Mouse (Mus musculus) neural tube, embryonic 10.5 days (tissue): ENCODE measurements around the gene Gpr27.

Experiments
- DNase-seq: peaks from one replicate; pipeline ENCODE4 v3.0.0-alpha.2; 2017; ENCODE audit warnings: low spot score; ENCODE audit errors: extremely low spot score

Gpr27 gene

GRCm38 (mm10) chr6:99674482-99674881 is 18.0 kb upstream of the Gpr27 start:
- DNase-seq, result no peak

- no peak for DNase-seq
These were observed 15.2 kb upstream of the Gpr27 start for GRCm38 (mm10) chr6:99677325-99677724.

- no peak for DNase-seq
These were observed 14.4 kb upstream of the Gpr27 start for GRCm38 (mm10) chr6:99678108-99678507.

- no peak for DNase-seq
These were observed 8.5 kb upstream of the Gpr27 start for GRCm38 (mm10) chr6:99683974-99684373.

GRCm38 (mm10) chr6:99684899-99685298 is 7.6 kb upstream of the Gpr27 start:
- DNase-seq, result no peak

- DNase-seq, result no peak
These were observed 4.0 kb upstream of the Gpr27 start for GRCm38 (mm10) chr6:99688513-99688912.

GRCm38 (mm10) chr6:99691666-99692205 is 743 bp upstream of the Gpr27 start:
- no peak for DNase-seq

GRCm38 (mm10) chr6:99692916-99693841 is 700 bp downstream of the Gpr27 start:
- peak; percentile 68 for DNase-seq

- DNase-seq, result no peak
These were observed 8.0 kb downstream of the Gpr27 start for GRCm38 (mm10) chr6:99700484-99700883.

- DNase-seq, result no peak
These were observed 19.2 kb downstream of the Gpr27 start for GRCm38 (mm10) chr6:99711576-99712101.

GRCm38 (mm10) chr6:99713256-99713655 is 20.8 kb downstream of the Gpr27 start:
- no peak for DNase-seq

GRCm38 (mm10) chr6:99715191-99715590 is 22.7 kb downstream of the Gpr27 start:
- no peak for DNase-seq

GRCm38 (mm10) chr6:99715913-99716312 is 23.4 kb downstream of the Gpr27 start:
- no peak for DNase-seq

GRCm38 (mm10) chr6:99721032-99721431 is 28.6 kb downstream of the Gpr27 start:
- no peak for DNase-seq

GRCm38 (mm10) chr6:99722390-99722789 is 29.9 kb downstream of the Gpr27 start:
- DNase-seq, result no peak

- peak; percentile 55 for DNase-seq
These were observed 33.6 kb downstream of the Gpr27 start, which contains the start of gene Prok2 for GRCm38 (mm10) chr6:99725971-99726561. TSS of gene Prok2 (minus strand) at chr6:99726392.

GRCm38 (mm10) chr6:99726576-99727303 is 34.3 kb downstream of the Gpr27 start:
- peak; percentile 43 for DNase-seq

GRCm38 (mm10) chr6:99729853-99730252 is 37.4 kb downstream of the Gpr27 start:
- DNase-seq, result no peak

GRCm38 (mm10) chr6:99731926-99732325 is 39.4 kb downstream of the Gpr27 start:
- DNase-seq, result no peak

- DNase-seq, result no peak
These were observed 40.2 kb downstream of the Gpr27 start for GRCm38 (mm10) chr6:99732673-99733072.

GRCm38 (mm10) chr6:99734666-99735065 is 42.2 kb downstream of the Gpr27 start:
- DNase-seq, result no peak
